Mouse (Mus musculus) cerebellum, postnatal 14 days (tissue): ENCODE measurements around the gene Lrp1.

Experiments
- DNase-seq, 2 experiments: peaks; one replicate each; pipeline ENCODE4 v3.0.0; 2021; ENCODE audit warnings: mixed read lengths in 2 of 2

Gene Lrp1

GRCm38 (mm10) chr10:127645791-127646190, 24.8 kb upstream of the Lrp1 start:
- no peak for DNase-seq

- DNase-seq = peak in 1 of 2 experiments; percentile 15
These were observed 22.7 kb upstream of the Lrp1 start for GRCm38 (mm10) chr10:127643553-127644238.

GRCm38 (mm10) chr10:127642772-127643552, 22.0 kb upstream of the Lrp1 start, which contains the start of gene Stat6:
Stat6 (plus strand) TSS chr10:127642986.
- peak in 1 of 2 experiments; percentile 19 for DNase-seq

- peak; percentile 94 to 97 for DNase-seq
These were observed 21.2 kb upstream of the Lrp1 start for GRCm38 (mm10) chr10:127641861-127642771.

- no peak for DNase-seq
These were observed 19.5 kb upstream of the Lrp1 start for GRCm38 (mm10) chr10:127640421-127640820.

DNA sequence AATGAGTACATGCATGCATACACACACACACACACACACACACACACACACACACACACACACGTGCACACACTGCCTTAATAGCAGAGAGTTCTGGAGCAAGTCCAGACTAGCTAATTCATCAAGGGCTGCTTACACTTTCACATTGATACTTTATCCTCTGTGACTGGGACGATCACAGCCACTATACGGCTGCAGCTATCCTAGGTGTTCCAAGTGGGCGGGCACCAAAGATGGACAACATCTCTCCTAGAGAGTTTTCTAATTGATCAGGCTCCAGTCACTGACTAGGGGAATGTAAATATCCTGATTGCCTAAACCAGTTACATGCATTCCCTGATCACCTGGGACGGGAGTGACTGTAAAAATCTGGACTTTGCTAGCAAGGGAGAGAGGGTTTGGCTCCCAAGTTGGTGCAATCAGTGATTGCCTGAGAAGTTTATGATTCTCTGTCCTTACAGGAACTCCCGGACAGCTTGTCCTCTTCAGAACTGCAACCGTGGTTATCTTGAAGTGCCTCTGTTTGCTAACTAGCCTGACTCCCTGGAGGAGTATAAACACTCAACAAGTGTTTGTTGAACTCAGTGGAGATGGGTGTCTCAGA, 11.8 kb upstream of the Lrp1 start:
- no peak for DNase-seq

GRCm38 (mm10) chr10:127631261-127632214, 10.6 kb upstream of the Lrp1 start:
- no peak for DNase-seq

DNA sequence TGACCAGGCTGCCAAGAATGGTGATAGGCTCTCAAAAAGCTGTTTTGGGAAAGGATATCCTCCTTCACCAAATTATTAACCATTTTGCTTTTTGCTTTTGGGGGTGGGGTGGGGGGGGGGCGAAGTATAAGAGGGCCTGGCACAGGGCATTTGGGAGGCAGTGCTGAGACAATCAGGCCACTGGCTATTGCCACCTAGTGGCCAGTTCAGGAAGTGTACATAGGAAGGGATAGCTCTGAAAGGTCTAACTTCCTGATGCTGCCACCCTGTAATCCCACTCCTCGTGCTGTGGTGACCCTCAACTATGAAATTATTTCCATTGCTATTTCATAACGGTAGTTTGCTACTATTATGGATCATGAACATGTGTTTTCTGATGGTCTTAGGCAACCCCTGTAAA, 5.5 kb upstream of the Lrp1 start:
- DNase-seq = peak; percentile 74 to 83

DNA sequence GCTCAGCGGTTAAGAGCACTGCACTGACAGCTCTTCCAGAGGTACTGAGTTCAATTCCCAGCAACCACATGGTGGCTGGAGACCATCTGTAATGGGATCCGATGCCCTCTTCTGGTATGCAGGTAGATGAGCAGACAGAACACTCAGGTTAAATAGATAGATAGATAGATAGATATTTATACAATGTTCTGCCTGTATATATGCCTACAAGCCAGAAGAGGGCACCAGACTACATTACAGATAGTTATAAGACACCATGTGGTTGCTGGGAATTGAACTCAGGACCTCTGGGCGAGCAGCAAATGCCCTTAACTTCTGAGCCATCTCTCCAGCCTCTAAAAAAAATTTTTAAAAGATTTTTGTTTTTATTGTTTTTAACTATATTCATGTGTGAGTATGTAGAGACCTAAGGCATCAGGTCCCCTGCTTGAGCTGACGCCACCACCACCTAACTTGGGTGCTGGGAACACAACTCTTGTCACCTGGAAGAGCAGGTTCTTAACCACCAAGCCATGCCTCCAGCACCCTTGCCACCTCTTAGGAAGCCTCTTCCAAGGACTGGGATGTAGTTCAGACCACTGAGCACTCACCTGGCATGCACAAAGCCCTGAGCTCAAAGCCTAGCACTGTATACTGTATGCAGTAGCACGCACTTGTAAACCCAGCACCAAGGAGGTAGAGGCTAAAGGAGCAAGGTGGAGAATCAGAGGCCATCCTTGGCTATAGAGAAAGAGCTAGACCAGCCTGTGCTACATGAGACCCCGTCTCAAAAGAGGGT, 2.7 kb upstream of the Lrp1 start:
- DNase-seq = no peak

DNA sequence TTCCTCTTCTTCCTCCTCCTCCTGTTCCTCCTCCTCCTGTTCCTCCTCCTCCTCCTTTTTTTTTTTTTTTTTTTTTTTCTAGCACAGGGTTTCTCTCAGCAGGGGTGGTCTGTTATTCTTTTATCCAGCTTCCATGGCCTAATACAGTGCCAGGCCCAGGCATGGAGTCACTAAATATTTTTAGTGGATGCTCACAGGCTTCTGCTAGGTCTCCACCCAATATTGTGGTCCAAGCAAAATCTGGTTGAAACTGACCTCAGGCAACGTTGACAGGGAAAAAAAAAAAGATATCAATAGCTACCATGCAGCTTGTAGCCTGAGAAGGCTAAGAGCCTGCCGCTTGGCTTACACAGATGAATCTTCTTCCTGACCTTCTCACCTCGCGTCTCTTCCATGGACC, 1.7 kb upstream of the Lrp1 start:
- DNase-seq = no peak

DNA sequence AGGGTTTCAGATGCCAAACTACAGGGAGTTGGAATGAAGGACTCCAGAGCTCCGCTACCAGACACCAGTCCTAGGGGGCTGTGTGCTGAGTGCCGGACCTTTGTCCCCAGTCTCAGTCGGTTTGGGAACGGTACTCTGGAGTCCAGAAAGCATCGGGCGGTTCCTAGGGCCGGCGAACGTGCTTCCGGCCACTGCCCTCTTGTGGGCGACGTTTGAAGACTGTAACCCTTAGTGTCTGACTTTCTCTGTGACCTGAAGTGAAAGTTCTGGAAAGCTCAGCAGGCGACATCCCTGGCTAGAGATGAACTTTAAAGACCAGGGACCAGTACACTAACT, 1.1 kb upstream of the Lrp1 start:
- peak; percentile 75 to 76 for DNase-seq

DNA sequence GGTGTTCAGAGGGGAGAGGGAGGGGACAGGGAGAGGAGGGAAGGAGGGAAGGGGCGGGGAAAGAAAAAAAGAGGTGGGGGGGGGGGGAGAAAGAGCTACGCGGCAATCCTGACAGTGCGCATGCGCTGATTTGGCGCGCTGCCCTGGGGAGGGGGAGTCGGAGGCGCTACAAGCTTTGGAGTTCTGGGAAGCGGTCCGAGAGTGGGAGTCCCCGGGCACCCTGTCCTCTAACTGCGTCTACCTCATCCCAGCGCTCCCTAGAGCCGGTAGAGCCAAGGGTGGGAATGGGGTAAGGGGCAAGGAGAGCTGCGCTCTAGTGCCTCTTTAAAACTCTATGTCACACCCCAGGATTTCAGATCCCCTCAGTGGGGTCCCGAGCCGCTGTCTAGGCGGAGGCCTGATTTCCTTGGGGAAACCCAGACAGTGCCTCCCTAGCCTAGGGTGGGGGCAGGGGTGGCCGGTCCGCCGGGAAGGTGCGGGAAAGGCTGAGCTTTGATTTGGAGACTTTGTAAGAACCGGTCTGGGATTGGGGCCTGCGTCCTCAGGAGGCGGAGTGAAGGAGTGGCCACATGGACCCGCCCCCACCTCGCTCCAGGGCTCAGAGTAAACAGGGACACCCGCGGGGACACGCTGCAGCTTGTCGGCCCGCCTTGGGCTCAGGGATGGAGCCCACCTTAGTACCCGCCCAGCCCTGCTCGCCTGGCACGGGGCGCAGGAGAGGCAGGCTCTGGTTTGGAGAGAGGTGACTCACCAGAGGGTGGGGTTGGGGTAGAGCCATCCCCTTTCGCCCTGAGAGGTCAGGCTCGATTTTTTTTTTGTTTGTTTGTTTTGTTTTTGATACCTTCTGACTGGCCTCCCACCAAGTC, 476 bp upstream of the Lrp1 start:
- peak; percentile 95 to 96 for DNase-seq

- DNase-seq = peak; percentile 54 to 55
These were observed 975 bp downstream of the Lrp1 start for GRCm38 (mm10) chr10:127619941-127620405.

GRCm38 (mm10) chr10:127619119-127619721, 1.7 kb downstream of the Lrp1 start:
- DNase-seq = no peak

- peak; percentile 61 to 64 for DNase-seq
These were observed 2.8 kb downstream of the Lrp1 start for GRCm38 (mm10) chr10:127618173-127618572.

- peak; percentile 57 to 70 for DNase-seq
These were observed 3.7 kb downstream of the Lrp1 start for GRCm38 (mm10) chr10:127617294-127617693.

DNA sequence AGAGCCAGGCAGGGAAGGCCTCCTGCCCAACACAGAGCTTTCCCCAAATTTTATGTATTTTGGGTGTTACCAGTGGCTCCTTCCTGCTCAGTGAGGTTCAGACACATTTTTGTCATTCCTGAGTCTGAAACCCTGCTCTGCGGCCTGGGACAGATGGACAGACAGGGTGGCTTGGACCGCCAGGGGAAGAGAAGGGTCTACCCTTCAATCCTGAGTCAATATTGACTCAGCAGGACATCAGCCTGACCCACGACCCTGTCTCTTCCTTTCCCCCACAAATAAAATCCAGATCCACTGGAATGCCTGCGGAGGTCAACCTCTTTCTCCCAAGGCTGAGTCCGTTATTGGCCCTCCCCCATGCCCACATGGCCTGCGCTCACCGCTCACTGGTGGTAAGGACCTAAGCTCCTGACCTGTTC, 4.7 kb downstream of the Lrp1 start:
- DNase-seq = no peak

- DNase-seq = peak; percentile 37 to 49
These were observed 5.4 kb downstream of the Lrp1 start for GRCm38 (mm10) chr10:127615591-127615990.

- DNase-seq = no peak
These were observed 5.9 kb downstream of the Lrp1 start for GRCm38 (mm10) chr10:127615034-127615374.
